ENCODE assay signal across 9 mouse cellular contexts in genomic region chr9:14717689-14718331, GRCm38 (mm10). TPM values are rescaled to one million over a fixed set of nuclear protein-coding genes. Genes with fewer than 3 reads are reported as not detected.
DNase-seq lines count a peak whose midpoint lies in the region; ATAC-seq and TF ChIP-seq lines count a peak whose summit lies in the region.
"Had no signal": no experiment of that assay in that cellular context is flagged by ENCODE, and none has a peak within 500 bp of the region (broad histone marks: within the 10 kb centered on the region; RNA-seq: fewer than 3 reads in every experiment).

No protein-coding gene starts in this region.

- no peaks in the 10 kb centered on the region for H3K27me3 ChIP-seq in hindbrain, postnatal 0 days (ENCODE audit: insufficient read depth, low read length)
- H3K27me3 ChIP-seq in hindbrain, embryonic 13.5 days: peaks cover 31% of the 10 kb centered on the region
- H3K27me3 ChIP-seq in intestine, embryonic 14.5 days (replicated peaks; ENCODE audit: control insufficient read depth, insufficient read depth, low read length): no peaks in the 10 kb centered on the region
- H3K27me3 ChIP-seq in forebrain, embryonic 11.5 days (ENCODE audit: control insufficient read depth, insufficient read depth, low read length): no peaks in the 10 kb centered on the region

- no peak overlapping the region; the same call in 1 of the 2 replicates for H3K27ac ChIP-seq in hindbrain, postnatal 0 days
- H3K27ac ChIP-seq in hindbrain, embryonic 13.5 days: no peak overlapping the region
- H3K27ac ChIP-seq in intestine, embryonic 14.5 days (ENCODE audit: low read depth): peak overlapping the region; percentile 33; the same call in 1 of the 2 replicates
- H3K27ac ChIP-seq in forebrain, embryonic 11.5 days (ENCODE audit: low read depth, low read length): no peak overlapping the region

- H3K4me2 ChIP-seq in hindbrain, postnatal 0 days (ENCODE audit: low read depth, low read length): peak overlapping the region; percentile 34
- H3K4me2 ChIP-seq in hindbrain, embryonic 13.5 days: no peak overlapping the region
- H3K4me2 ChIP-seq in intestine, embryonic 14.5 days (ENCODE audit: low read length): peak overlapping the region; percentile 13
- H3K4me2 ChIP-seq in forebrain, embryonic 11.5 days (ENCODE audit: low read depth, low read length, severe bottlenecking): no peak overlapping the region

- TF ChIP-seq CTCF in hindbrain, postnatal 0 days (IDR thresholded peaks at IDR 0.05; ENCODE audit: low read depth): peak; percentile 4; the same call in 1 of the 2 replicates

- 0 out of 2 replicates have a peak overlapping the region, but pooled peaks have one; percentile 13 for H3K9ac ChIP-seq in hindbrain, postnatal 0 days (replicated peaks; ENCODE audit: low read length)
- H3K9ac ChIP-seq in hindbrain, embryonic 13.5 days: no peak overlapping the region
- 0 out of 2 replicates have a peak overlapping the region, but pooled peaks have one; percentile 20 for H3K9ac ChIP-seq in intestine, embryonic 14.5 days (ENCODE audit: low read length)
- H3K9ac ChIP-seq in forebrain, embryonic 11.5 days (ENCODE audit: low read length): no peak overlapping the region

- 32% methylated on average over 14 of the region's 14 CpGs for WGBS in hindbrain, postnatal 0 days
- WGBS in hindbrain, embryonic 13.5 days: 63% methylated on average over 14 of the region's 14 CpGs
- 48% methylated on average over 14 of the region's 14 CpGs for WGBS in intestine, embryonic 14.5 days
- 68% methylated on average over 14 of the region's 14 CpGs for WGBS in forebrain, embryonic 11.5 days

- H3K4me3 ChIP-seq in hindbrain, postnatal 0 days (ENCODE audit: low read length): 0 out of 2 replicates have a peak overlapping the region, but pooled peaks have one; percentile 3
- H3K4me3 ChIP-seq in hindbrain, embryonic 13.5 days: no peak overlapping the region
- no peak overlapping the region for H3K4me3 ChIP-seq in intestine, embryonic 14.5 days (ENCODE audit: low read depth, low read length)
- no peak overlapping the region for H3K4me3 ChIP-seq in forebrain, embryonic 11.5 days (ENCODE audit: low read depth, low read length)

- H3K4me1 ChIP-seq in hindbrain, postnatal 0 days (ENCODE audit: insufficient read depth, low read length): no peaks in the 10 kb centered on the region
- no peaks in the 10 kb centered on the region; the same call in 1 of the 2 replicates for H3K4me1 ChIP-seq in hindbrain, embryonic 13.5 days (replicated peaks)
- H3K4me1 ChIP-seq in intestine, embryonic 14.5 days (replicated peaks; ENCODE audit: control insufficient read depth, insufficient read depth, low read length): no peaks in the 10 kb centered on the region; the same call in 1 of the 2 replicates
- no peaks in the 10 kb centered on the region for H3K4me1 ChIP-seq in forebrain, embryonic 11.5 days (replicated peaks; ENCODE audit: control insufficient read depth, insufficient read depth, low read length)

- no peaks in the 10 kb centered on the region for H3K9me3 ChIP-seq in hindbrain, postnatal 0 days (ENCODE audit: low read length)
- H3K9me3 ChIP-seq in hindbrain, embryonic 13.5 days: no peaks in the 10 kb centered on the region
- no peaks in the 10 kb centered on the region for H3K9me3 ChIP-seq in intestine, embryonic 14.5 days (ENCODE audit: control insufficient read depth, low read length)
- no peaks in the 10 kb centered on the region for H3K9me3 ChIP-seq in forebrain, embryonic 11.5 days (ENCODE audit: control insufficient read depth, low read length)

- peak; percentile 47 for DNase-seq in hindbrain, postnatal 0 days (ENCODE audit: low spot score)
- DNase-seq in gastrocnemius, postnatal 10 days: peak; percentile 38
- no peak for DNase-seq in intestine, embryonic 14.5 days (ENCODE audit: low spot score)
- no peak for DNase-seq in frontal cortex, postnatal 14 days (ENCODE audit: low spot score in 2 of 2)
- no peak for DNase-seq in frontal cortex, postnatal 36 days (ENCODE audit: low spot score in 2 of 2)
- no peak for DNase-seq in forebrain, embryonic 11.5 days (ENCODE audit: low spot score)

- peak; percentile 82 for ATAC-seq in hindbrain, postnatal 0 days
- no peak; the same call in 1 of the 2 replicates for ATAC-seq in hindbrain, embryonic 13.5 days (ENCODE audit: low FRiP score)
- ATAC-seq in intestine, embryonic 14.5 days (replicated peaks; ENCODE audit: low FRiP score, low TSS enrichment, low read depth): no peak
- peak; percentile 83 for ATAC-seq in megakaryocyte-erythroid progenitor cell, adult 5-6 weeks (replicated peaks; ENCODE audit: low FRiP score, low TSS enrichment, poor library complexity, severe bottlenecking)
- no peak for ATAC-seq in forebrain, embryonic 11.5 days (replicated peaks; ENCODE audit: low FRiP score)

- no peaks in the 10 kb centered on the region for H3K36me3 ChIP-seq in hindbrain, postnatal 0 days (ENCODE audit: insufficient read depth, low read length)
- no peaks in the 10 kb centered on the region for H3K36me3 ChIP-seq in hindbrain, embryonic 13.5 days
- H3K36me3 ChIP-seq in intestine, embryonic 14.5 days (ENCODE audit: control insufficient read depth, insufficient read depth, low read length): no peaks in the 10 kb centered on the region
- no peaks in the 10 kb centered on the region for H3K36me3 ChIP-seq in forebrain, embryonic 11.5 days (ENCODE audit: control insufficient read depth, insufficient read depth, low read length)

RNA-seq across cellular contexts. Expression of gene Piwil4, which starts 22.7 kb away (rescaled TPM):
- 0.36 and 0.42 TPM in 2 replicates for total RNA-seq in hindbrain, postnatal 0 days (2014; rRNA removed)
- 0.48 and 0.66 TPM in 2 replicates for polyA plus RNA-seq in hindbrain, postnatal 0 days (2015; fragmentation: Nextera tagmentation; extraction: Ambion mirVana)
- polyA plus RNA-seq in hindbrain, embryonic 13.5 days (2015; fragmentation: Nextera tagmentation; extraction: Ambion mirVana): 0.30 and 0.48 TPM in 2 replicates
- total RNA-seq in gastrocnemius, postnatal 10 days (2021): under 1 TPM; 0.09 to 0.20 TPM
- polyA plus RNA-seq in intestine, embryonic 14.5 days (2014; fragmentation: Nextera tagmentation; extraction: Ambion mirVana): 0.13 and 0.49 TPM in 2 replicates
- total RNA-seq in megakaryocyte-erythroid progenitor cell, adult 5-6 weeks (2014; fragmentation: Nextera tagmentation): not detected in 2 replicates
- total RNA-seq in megakaryocyte-erythroid progenitor cell, adult 5-6 weeks (2017): not detected in 2 replicates
- polyA plus RNA-seq in forebrain, embryonic 11.5 days (2014; fragmentation: Nextera tagmentation; extraction: Ambion mirVana): not detected in 2 replicates

RNA-seq across cellular contexts. Expression of gene Fut4, which starts 34.4 kb away (rescaled TPM):
- total RNA-seq in hindbrain, postnatal 0 days (2014; rRNA removed): 1.5 and 2.8 TPM in 2 replicates
- polyA plus RNA-seq in hindbrain, postnatal 0 days (2015; fragmentation: Nextera tagmentation; extraction: Ambion mirVana): 0.53 TPM in 2 replicates
- polyA plus RNA-seq in hindbrain, embryonic 13.5 days (2015; fragmentation: Nextera tagmentation; extraction: Ambion mirVana): 1.2 and 1.3 TPM in 2 replicates
- under 1 TPM; 0.56 to 0.84 TPM for total RNA-seq in gastrocnemius, postnatal 10 days (2021)
- 6.5 and 6.7 TPM in 2 replicates for polyA plus RNA-seq in intestine, embryonic 14.5 days (2014; fragmentation: Nextera tagmentation; extraction: Ambion mirVana)
- 0.48 and 0.72 TPM in 2 replicates for total RNA-seq in megakaryocyte-erythroid progenitor cell, adult 5-6 weeks (2014; fragmentation: Nextera tagmentation)
- total RNA-seq in megakaryocyte-erythroid progenitor cell, adult 5-6 weeks (2017): 0.57 and 1.1 TPM in 2 replicates
- polyA plus RNA-seq in forebrain, embryonic 11.5 days (2014; fragmentation: Nextera tagmentation; extraction: Ambion mirVana): 1.5 and 1.9 TPM in 2 replicates

RNA-seq across cellular contexts. Expression of gene 1700012B09Rik, which starts 53.0 kb away (rescaled TPM):
- total RNA-seq in hindbrain, postnatal 0 days (2014; rRNA removed): 0.42 and 2.3 TPM in 2 replicates
- polyA plus RNA-seq in hindbrain, postnatal 0 days (2015; fragmentation: Nextera tagmentation; extraction: Ambion mirVana): 4.0 and 5.0 TPM in 2 replicates
- polyA plus RNA-seq in hindbrain, embryonic 13.5 days (2015; fragmentation: Nextera tagmentation; extraction: Ambion mirVana): 3.7 and 6.3 TPM in 2 replicates
- total RNA-seq in gastrocnemius, postnatal 10 days (2021): not detected
- not detected in 2 replicates for polyA plus RNA-seq in intestine, embryonic 14.5 days (2014; fragmentation: Nextera tagmentation; extraction: Ambion mirVana)
- not detected in 2 replicates for total RNA-seq in megakaryocyte-erythroid progenitor cell, adult 5-6 weeks (2014; fragmentation: Nextera tagmentation)
- total RNA-seq in megakaryocyte-erythroid progenitor cell, adult 5-6 weeks (2017): not detected in 2 replicates
- not detected in 2 replicates for polyA plus RNA-seq in forebrain, embryonic 11.5 days (2014; fragmentation: Nextera tagmentation; extraction: Ambion mirVana)
- polyA plus RNA-seq: large intestine, adult 2 months had no signal

Comparison
In these comparisons a context has a peak if more than half of its experiments do, and no peak if none do; other contexts are left out.
1. ATAC-seq: peak in hindbrain, postnatal 0 days (single experiment) and megakaryocyte-erythroid progenitor cell, adult 5-6 weeks (single experiment); none in hindbrain, embryonic 13.5 days (single experiment), intestine, embryonic 14.5 days (single experiment) and forebrain, embryonic 11.5 days (single experiment).
2. H3K4me2 ChIP-seq: peak in hindbrain, postnatal 0 days (single experiment) and intestine, embryonic 14.5 days (single experiment); none in hindbrain, embryonic 13.5 days (single experiment) and forebrain, embryonic 11.5 days (single experiment).
3. H3K9ac ChIP-seq: peak in hindbrain, postnatal 0 days (single experiment) and intestine, embryonic 14.5 days (single experiment); none in hindbrain, embryonic 13.5 days (single experiment) and forebrain, embryonic 11.5 days (single experiment).
4. DNase-seq: peak in hindbrain, postnatal 0 days (single experiment) and gastrocnemius, postnatal 10 days (single experiment); none in intestine, embryonic 14.5 days (single experiment), frontal cortex, postnatal 14 days (0 of 2), frontal cortex, postnatal 36 days (0 of 2) and forebrain, embryonic 11.5 days (single experiment).